11 mouse cellular contexts compared by ENCODE assay signal in genomic region chr13:96541381-96541780, GRCm38 (mm10). TPM values are rescaled to one million over a fixed set of nuclear protein-coding genes. Genes with fewer than 3 reads are reported as not detected.
DNase-seq lines count a peak whose midpoint lies in the region; ATAC-seq and TF ChIP-seq lines count a peak whose summit lies in the region.
"Had no signal": no experiment of that assay in that cellular context is flagged by ENCODE, and none has a peak within 500 bp of the region (broad histone marks: within the 10 kb centered on the region; RNA-seq: fewer than 3 reads in every experiment).

No protein-coding gene starts in this region.

- no peaks in the 10 kb centered on the region for H3K27me3 ChIP-seq in heart, adult 2 months (ENCODE audit: control insufficient read depth, insufficient read depth, low read length)
- H3K27me3 ChIP-seq in forebrain, postnatal 0 days (ENCODE audit: insufficient read depth, low read length) = no peaks in the 10 kb centered on the region
- no peaks in the 10 kb centered on the region for H3K27me3 ChIP-seq in liver, embryonic 16.5 days (ENCODE audit: control insufficient read depth, insufficient read depth, low read depth, low read length)

- peaks cover 2% of the 10 kb centered on the region; the same call in 1 of the 2 replicates for H3K4me1 ChIP-seq in heart, adult 2 months (ENCODE audit: control insufficient read depth, insufficient read depth, low read length)
- H3K4me1 ChIP-seq in forebrain, postnatal 0 days (ENCODE audit: insufficient read depth) = no peaks in the 10 kb centered on the region
- H3K4me1 ChIP-seq in liver, embryonic 16.5 days (ENCODE audit: control insufficient read depth, low read depth, low read length) = no peaks in the 10 kb centered on the region; the same call in none of the 2 replicates

- no peaks in the 10 kb centered on the region for H3K9me3 ChIP-seq in forebrain, postnatal 0 days (ENCODE audit: low read length)
- no peaks in the 10 kb centered on the region for H3K9me3 ChIP-seq in liver, embryonic 16.5 days (replicated peaks; ENCODE audit: control insufficient read depth, low read length)

- no peak overlapping the region for H3K9ac ChIP-seq in heart, adult 2 months (ENCODE audit: low read depth, low read length)
- H3K9ac ChIP-seq in forebrain, postnatal 0 days = no peak overlapping the region
- peak overlapping the region; percentile 36 for H3K9ac ChIP-seq in liver, embryonic 16.5 days (ENCODE audit: low read depth, low read length)

- 23% methylated on average over 2 of the region's 2 CpGs for WGBS in heart, adult 2 months
- 52% methylated on average over 2 of the region's 2 CpGs for WGBS in forebrain, postnatal 0 days
- WGBS in liver, embryonic 16.5 days (ENCODE audit: insufficient replicate concordance) = 14% methylated on average over 2 of the region's 2 CpGs

- no peak for TF ChIP-seq EP300 in heart, adult 2 months (IDR thresholded peaks at IDR 0.05; ENCODE audit: insufficient read depth, low read depth, low read length)

- intact Hi-C loops in heart, adult 2 months (cut with DNase I) = loop anchor here (5.0 kb wide), 1 partner anchor 154 kb away; the partner anchor contains the start of gene Poc5

- peak overlapping the region; percentile 82 for H3K4me3 ChIP-seq in heart, adult 2 months
- peak overlapping the region; percentile 80 for H3K4me3 ChIP-seq in forebrain, postnatal 0 days (ENCODE audit: low read depth, low read length)
- H3K4me3 ChIP-seq in liver, embryonic 16.5 days (ENCODE audit: low read depth, low read length) = peak overlapping the region; percentile 47

- TF ChIP-seq POLR2A in heart, adult 2 months (IDR thresholded peaks at IDR 0.05; ENCODE audit: insufficient read depth, low read depth, low read length) = no peak

- DNase-seq in heart, adult 2 months = no peak
- DNase-seq in heart, adult 11 months = no peak
- DNase-seq in A20 (ENCODE audit: low read depth, low spot score) = peak; percentile 41
- DNase-seq in forebrain, postnatal 0 days = no peak
- DNase-seq in cerebellum, postnatal 25 days = no peak
- no peak for DNase-seq in layer of hippocampus, adult 8-10 months (ENCODE audit: low spot score in 2 of 2)
- DNase-seq in right cerebral cortex, adult 18-20 months = no peak
- DNase-seq: cerebellum, postnatal 14 days had no signal

- peak overlapping the region; percentile 81; the same call in 1 of the 2 replicates for H3K4me2 ChIP-seq in forebrain, postnatal 0 days (ENCODE audit: low read depth)
- H3K4me2 ChIP-seq in liver, embryonic 16.5 days (ENCODE audit: low read depth, low read length) = peak overlapping the region; percentile 73

- peaks cover 3% of the 10 kb centered on the region for H3K79me2 ChIP-seq in heart, adult 2 months (replicated peaks; ENCODE audit: control insufficient read depth, insufficient read depth, low read length)

- no peak for ATAC-seq in forebrain, postnatal 0 days
- no peak for ATAC-seq in liver, embryonic 16.5 days (ENCODE audit: low read depth)

- peaks cover 6% of the 10 kb centered on the region for H3K36me3 ChIP-seq in heart, adult 2 months (ENCODE audit: control insufficient read depth, insufficient read depth, low read length)
- no peaks in the 10 kb centered on the region for H3K36me3 ChIP-seq in forebrain, postnatal 0 days (ENCODE audit: insufficient read depth)
- no peaks in the 10 kb centered on the region for H3K36me3 ChIP-seq in liver, embryonic 16.5 days (ENCODE audit: control insufficient read depth, insufficient read depth)

- no peak overlapping the region for H3K27ac ChIP-seq in heart, adult 2 months
- H3K27ac ChIP-seq in forebrain, postnatal 0 days (ENCODE audit: low read depth, low read length) = no peak overlapping the region
- no peak overlapping the region for H3K27ac ChIP-seq in liver, embryonic 16.5 days (ENCODE audit: low read length)

- TF ChIP-seq CTCF in heart, adult 2 months (IDR thresholded peaks at IDR 0.05) = no peak
- TF ChIP-seq CTCF in forebrain, postnatal 0 days (IDR thresholded peaks at IDR 0.05; ENCODE audit: low read depth) = no peak

RNA-seq across cellular contexts. Expression of gene Polk, which starts 1.0 kb away (rescaled TPM):
- total RNA-seq in heart, adult 2 months (2021) = 1 to 10 TPM; 4.1 to 5.2 TPM
- 1.1 and 2.1 TPM in 2 replicates for polyA plus RNA-seq in heart, adult 2 months (2012; rRNA removed)
- total RNA-seq in forebrain, postnatal 0 days (2014; rRNA removed) = 6.4 and 8.0 TPM in 2 replicates
- polyA plus RNA-seq in forebrain, postnatal 0 days (2015; fragmentation: Nextera tagmentation; extraction: Ambion mirVana) = 2.1 and 3.9 TPM in 2 replicates
- 3.7 and 3.8 TPM in 2 replicates for polyA plus RNA-seq in liver, embryonic 16.5 days (2015; fragmentation: Nextera tagmentation; extraction: Ambion mirVana)
- 10 to 100 TPM; 12.3 to 15.6 (median 12.7) TPM for total RNA-seq in layer of hippocampus, adult 8-10 months (2022)

RNA-seq across cellular contexts. Expression of gene Col4a3bp, which starts 1.0 kb away (rescaled TPM):
- total RNA-seq in heart, adult 2 months (2021) = 10 to 100 TPM; 33.3 to 39.8 TPM
- polyA plus RNA-seq in heart, adult 2 months (2012; rRNA removed) = 7.1 and 21.7 TPM in 2 replicates
- total RNA-seq in forebrain, postnatal 0 days (2014; rRNA removed) = 36.4 and 40.9 TPM in 2 replicates
- polyA plus RNA-seq in forebrain, postnatal 0 days (2015; fragmentation: Nextera tagmentation; extraction: Ambion mirVana) = 2.6 and 5.7 TPM in 2 replicates
- polyA plus RNA-seq in liver, embryonic 16.5 days (2015; fragmentation: Nextera tagmentation; extraction: Ambion mirVana) = 5.2 and 5.5 TPM in 2 replicates
- 10 to 100 TPM; 62.5 to 83.2 (median 74.4) TPM for total RNA-seq in layer of hippocampus, adult 8-10 months (2022)

RNA-seq across cellular contexts. Expression of gene Gm17622, which starts 50.8 kb away (rescaled TPM):
- total RNA-seq in heart, adult 2 months (2021) = not detected
- polyA plus RNA-seq in heart, adult 2 months (2012; rRNA removed) = not detected in 2 replicates
- not detected in 2 replicates for total RNA-seq in forebrain, postnatal 0 days (2014; rRNA removed)
- polyA plus RNA-seq in forebrain, postnatal 0 days (2015; fragmentation: Nextera tagmentation; extraction: Ambion mirVana) = not detected in 2 replicates
- not detected in 2 replicates for polyA plus RNA-seq in liver, embryonic 16.5 days (2015; fragmentation: Nextera tagmentation; extraction: Ambion mirVana)
- total RNA-seq in layer of hippocampus, adult 8-10 months (2022) = not detected
- total RNA-seq: left cerebral cortex, adult 18-20 months had no signal
- polyA plus RNA-seq: spleen, adult 2 months had no signal
